Mouse (Mus musculus): ENCODE results near the gene Olfr521.

DNA sequence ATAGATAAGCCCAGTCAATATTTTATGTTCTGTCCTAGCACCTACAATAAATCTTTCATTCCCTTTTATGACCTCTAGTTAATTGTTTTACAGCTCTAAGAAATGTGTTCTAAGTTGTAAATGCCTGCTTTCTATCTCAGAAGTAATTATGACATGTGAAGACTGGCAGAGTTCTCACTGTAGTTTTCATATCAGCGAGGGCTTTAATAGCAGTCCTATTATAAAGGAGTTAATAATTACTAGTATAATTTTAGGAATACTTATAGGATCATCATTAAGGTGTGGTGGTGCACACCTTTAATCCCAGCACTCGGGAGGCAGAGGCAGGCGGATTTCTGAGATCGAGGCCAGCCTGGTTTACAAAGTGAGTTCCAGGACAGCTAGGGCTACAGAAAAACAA lies 48.4 kb downstream of the Olfr521 start:
- no peak for TF ChIP-seq CTCF (IDR thresholded peaks at IDR 0.05; ENCODE audit: control insufficient read depth, insufficient read depth, insufficient read length)
- TF ChIP-seq MAX (IDR thresholded peaks at IDR 0.05) = no peak
- TF ChIP-seq USF1 (IDR thresholded peaks at IDR 0.05; ENCODE audit: low read depth) = no peak
- no peak for TF ChIP-seq CEBPB (IDR thresholded peaks at IDR 0.05; ENCODE audit: low read depth)
- no peak for TF ChIP-seq MYOD1 (IDR thresholded peaks at IDR 0.05; ENCODE audit: control insufficient read depth, insufficient read length, low read depth)
- no peak for TF ChIP-seq MYOG (IDR thresholded peaks at IDR 0.05; ENCODE audit: control insufficient read depth, extremely low read depth, insufficient read length)
- no peak for TF ChIP-seq FOSL1 (IDR thresholded peaks at IDR 0.05; ENCODE audit: insufficient read depth, low read length, poor library complexity, severe bottlenecking)
